Mouse (Mus musculus): Measurements from ENCODE around the gene Pdf.
A peak's percentile ranks its signal among the peaks of the same experiment; 100 is the strongest.
"Not testable (repeated sequence)": the region's sequence is repeated elsewhere in the genome, so short reads cannot be mapped to it uniquely, and the experiment has no call there.

The Pdf gene

DNA sequence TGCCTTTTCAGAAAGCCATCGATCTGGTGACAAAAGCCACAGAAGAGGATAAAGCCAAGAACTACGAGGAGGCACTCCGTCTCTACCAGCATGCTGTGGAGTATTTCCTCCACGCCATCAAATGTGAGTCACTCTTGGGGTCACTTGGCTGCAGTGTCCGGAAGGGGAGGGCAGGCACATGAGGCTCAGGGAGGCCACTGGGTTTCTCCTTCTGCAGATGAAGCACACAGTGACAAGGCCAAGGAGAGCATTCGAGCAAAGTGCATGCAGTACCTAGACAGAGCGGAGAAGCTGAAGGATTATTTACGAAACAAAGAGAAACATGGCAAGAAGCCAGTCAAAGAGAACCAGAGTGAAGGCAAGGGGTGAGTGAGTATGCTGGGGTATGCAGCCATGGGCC is 11.8 kb downstream of the Pdf start:
- DNase-seq (ENCODE audit: low spot score), result no peak

DNA sequence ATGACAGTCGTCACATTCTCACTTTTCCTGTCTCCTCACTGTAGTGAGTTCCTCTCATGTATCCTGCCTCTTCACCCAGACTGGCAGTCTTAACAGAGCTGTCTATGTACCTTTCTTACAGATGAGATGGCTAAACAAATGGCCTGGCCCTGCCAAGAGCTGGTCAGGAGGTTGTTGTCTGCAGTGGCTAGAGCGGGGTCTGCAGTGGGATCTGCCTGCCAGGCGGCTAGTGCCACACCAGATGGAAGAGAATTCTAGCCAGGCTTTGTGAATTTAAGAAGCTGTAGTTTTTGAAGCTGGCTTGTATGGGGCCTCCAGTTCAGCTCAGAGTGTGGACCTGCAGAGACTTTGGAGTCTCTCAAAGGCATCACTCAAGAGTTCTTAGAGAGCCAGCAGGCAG is 12.8 kb downstream of the Pdf start:
- DNase-seq (ENCODE audit: low spot score), result no peak

DNA sequence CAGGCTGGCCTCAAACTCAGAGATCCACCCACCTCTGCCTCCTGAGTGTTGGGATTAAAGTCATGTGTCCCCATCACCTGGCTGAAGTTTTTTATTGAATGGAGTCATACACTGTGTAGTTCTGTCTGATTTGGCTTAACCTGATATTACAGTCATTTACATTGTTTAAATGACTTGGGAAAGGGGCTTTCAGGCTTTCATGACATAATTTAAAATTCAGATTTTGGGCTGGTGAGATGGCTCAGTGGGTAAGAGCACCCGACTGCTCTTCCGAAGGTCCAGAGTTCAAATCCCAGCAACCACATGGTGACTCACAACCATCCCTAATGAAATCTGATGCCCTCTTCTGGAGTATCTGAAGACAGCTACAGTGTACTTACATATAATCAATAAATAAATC is 14.8 kb downstream of the Pdf start:
- not testable (repeated sequence) for DNase-seq (ENCODE audit: low spot score)

DNA sequence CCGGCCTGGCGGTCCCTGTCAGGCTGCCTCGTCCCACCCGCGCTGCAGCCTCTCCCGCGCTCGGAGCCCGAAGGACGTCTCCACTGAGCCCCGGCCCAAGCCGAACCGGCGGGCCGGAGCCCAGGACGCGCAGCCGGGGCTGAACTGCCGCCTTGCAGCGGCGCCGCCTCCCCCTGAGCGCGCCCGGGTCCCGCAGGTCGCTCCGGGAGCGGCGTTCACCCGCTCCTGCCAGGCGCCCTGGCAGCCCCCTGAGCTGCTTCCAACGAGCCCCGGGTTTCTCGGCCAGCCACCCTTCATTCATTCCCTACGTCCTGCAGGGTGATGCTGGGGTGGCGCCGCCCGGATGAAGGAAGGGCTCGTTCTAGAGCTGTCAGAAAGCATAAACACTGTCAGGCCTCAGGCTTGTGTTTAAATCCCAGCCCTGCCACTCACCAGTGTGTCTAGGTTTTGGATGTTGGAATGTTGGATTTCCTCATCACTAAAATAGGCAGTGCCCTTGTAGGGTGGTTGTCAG is 16.8 kb downstream of the Pdf start:
- no peak for DNase-seq (ENCODE audit: low spot score)

DNA sequence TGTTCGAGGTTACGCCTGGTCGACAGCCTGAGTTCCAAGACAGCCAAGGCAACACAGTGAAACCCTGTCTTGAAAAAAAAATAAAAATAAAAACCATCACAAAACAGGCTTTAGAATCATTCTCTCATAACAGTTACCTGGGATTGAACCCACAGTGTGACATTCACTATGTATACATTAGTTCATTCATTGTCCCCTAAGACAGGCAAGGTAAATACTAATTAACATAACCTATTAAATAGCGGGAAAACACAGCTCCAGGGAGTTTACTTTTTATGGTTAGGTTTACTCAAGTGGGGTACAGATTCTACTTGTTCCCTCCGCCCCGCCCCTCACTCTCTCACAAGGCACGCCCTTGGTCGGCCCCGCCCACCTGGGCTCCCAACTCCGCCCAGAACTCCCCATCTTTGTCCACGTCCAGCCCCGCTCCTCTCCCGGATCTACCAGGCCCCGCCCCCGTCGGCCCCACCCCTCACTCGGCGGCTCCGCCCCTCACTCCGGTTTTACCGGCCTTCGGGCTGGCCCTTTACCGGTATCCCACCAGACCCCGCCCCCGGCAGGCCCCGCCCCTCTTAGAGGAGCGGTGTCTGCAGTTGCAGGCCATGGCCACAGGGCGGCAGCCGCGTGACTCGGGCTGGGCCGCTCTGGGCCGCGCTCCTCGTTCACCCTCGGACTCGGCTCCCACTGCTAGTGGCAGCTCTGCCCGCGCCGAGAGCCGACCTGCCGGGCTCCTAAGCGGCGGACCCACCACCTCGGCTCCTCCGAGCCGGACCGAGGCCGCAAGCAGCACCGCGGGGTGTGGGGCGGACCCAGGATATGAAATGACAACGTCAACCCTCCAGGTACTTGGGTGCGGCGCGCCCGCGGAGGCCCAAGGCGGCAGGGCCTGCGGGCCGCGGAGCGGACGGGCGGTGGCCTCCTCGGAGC is 17.5 kb downstream of the Pdf start, which contains the start of gene Vps4a:
Gene Vps4a (plus strand): TSS at position 573 of the 927 bp plus-strand sequence.
- peak; percentile 99 for DNase-seq (ENCODE audit: low spot score)

DNA sequence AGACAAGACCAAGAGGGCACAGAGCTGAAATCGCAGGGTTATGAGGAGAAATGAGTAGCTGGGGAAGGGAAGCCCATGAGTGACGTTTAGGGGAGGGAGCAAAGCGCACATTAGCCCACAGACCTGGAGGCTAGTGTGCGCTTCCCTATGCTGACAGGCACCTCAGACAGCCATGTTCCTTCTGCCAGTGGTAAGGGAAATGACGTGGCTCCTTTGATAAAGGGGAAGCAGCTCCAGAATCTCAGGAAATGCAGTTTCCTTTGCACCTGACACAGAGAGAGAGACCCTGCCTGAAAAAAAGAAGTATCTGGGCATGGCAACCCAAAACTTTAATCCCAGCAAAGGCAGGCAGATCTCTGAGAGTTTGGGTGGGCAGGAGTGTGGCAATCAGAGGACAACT is 18.4 kb downstream of the Pdf start:
- no peak for DNase-seq (ENCODE audit: low spot score)

DNA sequence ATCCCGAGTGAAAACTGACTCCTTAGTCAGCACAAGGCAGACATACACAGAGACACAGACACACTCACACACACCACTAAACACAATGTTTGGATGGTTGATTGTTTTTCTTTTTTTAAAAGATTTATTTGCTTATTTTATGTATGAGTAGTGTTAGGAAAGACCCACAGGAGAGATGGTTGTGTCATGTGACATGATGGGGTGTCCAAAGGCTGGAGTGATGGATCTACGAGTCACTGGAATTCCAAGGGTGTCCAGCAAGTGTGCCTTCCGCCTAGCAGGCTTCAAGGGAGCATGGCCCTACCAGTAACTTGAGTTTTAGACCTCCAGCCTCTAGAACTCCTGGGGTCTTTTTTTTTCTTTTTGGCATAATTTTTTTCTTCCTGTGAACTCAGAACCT is 19.1 kb downstream of the Pdf start:
- DNase-seq (ENCODE audit: low spot score), result no peak

DNA sequence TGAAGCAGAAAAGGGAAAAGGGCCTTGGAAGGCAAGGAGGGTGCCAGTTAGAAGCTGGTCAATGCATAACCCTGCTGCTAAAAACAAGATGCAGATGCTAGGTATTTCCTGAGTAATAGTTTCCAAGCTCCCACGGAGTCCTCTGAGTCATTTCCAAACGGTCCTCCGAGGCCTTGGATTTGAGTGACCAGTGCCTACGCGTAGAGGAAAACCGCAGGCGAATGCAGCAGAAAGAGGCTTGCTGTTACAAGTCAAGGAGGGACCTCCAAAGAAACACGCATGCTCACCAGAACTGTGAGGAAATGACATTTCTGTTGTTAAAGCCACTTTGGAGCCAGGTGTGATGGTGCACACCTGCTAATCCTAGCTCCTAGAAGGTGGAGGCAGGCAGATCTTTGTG is 24.9 kb downstream of the Pdf start:
- no peak for DNase-seq (ENCODE audit: low spot score)

DNA sequence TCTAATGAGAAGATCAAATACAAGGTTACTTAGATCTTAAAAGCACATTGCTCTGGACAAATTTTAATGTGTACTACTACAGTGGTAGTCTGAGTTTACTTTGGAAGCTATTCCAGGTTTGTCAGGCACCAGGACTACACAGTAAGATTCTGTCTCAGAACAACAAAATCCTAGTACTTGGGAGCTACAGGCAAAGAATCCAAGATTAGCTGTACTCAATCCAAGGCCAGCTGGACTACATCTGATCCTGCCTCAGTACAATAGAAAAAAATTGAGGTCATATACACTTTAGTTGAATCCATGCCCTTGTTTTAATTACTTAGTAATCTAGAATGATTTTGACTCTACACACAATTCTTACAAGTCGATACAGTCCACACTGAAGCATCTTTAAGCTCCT is 33.5 kb downstream of the Pdf start:
- no peak for DNase-seq (ENCODE audit: low spot score)

DNA sequence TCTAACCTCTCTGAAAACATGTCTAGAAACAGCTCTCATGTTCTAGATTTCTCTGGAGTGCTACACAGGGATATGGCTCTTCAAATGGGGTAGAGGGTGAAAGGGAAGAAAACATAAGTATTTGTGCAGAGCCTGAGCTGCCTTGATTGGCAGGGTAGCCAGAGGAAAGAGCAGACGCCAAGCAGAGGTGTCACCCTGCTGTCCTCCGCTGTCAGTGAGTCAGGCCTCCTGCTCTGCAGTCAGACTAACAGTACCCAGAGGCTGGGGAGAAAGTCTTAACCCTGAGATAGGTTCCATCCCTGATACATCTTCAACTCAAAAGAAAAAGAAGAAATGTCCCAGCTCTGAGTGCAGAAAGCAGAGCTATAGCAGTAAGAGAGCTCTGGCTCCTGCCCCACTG is 35.7 kb downstream of the Pdf start:
- no peak for DNase-seq (ENCODE audit: low spot score)

DNA sequence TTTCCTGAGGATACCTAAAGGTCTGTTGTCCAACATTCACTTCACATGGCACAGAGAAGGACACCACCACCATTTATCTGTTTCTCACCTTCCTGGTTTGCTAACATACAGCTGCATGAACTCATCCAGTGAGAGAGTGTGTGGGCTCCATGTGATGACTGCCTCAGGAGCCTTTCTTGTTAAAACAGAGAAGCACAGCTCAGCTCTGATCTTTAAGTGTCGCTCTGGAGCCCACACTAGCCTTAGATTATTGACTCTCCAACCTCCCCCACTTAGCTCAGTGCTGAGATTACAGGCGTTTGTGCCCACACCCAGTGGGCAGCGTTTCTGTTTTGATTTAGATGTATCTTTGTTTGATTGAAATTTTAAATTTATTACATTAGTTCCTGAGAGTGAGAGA is 40.6 kb downstream of the Pdf start:
- no peak for DNase-seq (ENCODE audit: low spot score)

DNA sequence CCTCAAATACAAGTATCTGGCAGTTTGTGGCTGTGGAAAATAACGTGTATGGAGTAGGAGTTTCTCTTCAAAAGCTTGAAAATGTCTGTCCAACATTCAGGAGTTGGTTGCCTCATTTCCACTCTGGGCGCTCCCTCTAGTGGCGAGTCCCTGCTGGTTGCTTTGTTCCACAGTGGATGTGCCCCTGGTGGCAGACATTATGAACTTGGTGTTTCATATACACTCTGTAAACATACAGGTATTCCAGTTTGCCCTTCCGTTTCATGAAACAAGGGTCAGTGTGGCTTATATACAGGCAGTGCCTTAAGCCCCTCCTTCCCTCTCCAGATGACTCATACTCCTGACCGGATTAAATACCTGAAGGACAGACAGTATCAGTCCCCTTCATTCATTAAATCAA is 45.9 kb downstream of the Pdf start:
- DNase-seq (ENCODE audit: low spot score), result peak; percentile 55

DNA sequence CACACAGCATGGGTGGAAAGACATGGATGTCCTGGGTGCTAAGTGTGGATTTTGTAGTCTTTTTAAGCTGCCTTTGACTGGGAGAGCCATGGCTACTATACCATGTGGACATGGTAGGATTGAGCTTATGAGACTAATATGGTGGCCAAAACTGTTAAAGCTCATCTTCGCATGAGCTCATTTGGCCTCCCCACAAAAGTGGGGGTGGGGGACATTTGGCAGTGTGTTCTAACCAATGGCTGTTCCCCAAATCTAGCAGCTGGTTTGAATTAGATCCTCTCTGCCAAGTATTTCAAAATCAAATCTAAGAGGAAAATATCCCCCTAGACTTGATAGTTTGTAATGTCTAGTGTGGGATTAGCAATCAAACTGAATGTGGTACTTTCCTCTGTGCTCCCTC is 49.3 kb downstream of the Pdf start:
- no peak for DNase-seq (ENCODE audit: low spot score)

DNA sequence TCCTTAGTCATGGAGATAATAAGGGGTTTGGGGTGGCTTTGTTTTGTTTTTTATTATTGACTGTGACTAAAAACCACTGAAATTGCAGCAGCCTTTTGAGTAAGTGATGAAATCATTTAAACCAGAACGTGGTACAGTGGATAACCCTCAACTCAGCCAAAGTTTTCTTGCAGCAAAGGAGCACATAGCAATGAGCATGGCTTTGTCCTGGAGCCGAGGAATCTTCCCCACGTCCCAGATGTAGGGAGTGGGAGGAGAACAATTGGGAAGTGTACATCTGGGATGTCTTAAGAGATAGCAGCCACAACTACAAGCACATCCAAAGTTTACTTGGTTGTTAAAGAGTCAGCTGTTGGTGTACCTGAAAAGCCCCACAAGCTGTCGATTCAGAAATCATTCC is 51.0 kb downstream of the Pdf start:
- no peak for DNase-seq (ENCODE audit: low spot score)

DNA sequence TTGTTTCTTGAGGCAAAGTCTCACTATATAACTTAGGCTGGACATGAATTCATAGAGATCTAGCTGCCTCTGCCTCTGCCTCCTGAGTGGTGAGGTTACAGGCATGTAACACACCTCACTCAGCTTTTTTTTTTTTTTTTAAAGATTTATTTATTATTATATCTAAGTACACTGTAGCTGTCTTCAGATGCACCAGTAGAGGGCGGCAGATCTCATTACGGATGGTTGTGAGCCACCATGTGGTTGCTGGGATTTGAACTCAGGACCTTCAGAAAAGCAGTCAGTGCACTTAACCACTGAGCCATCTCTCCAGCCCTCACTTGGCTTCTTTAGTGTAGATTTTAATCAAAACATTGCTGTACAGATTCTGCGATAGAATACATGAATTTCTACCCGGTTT is 52.1 kb downstream of the Pdf start:
- not testable (repeated sequence) for DNase-seq (ENCODE audit: low spot score)
